Mouse (Mus musculus) right cerebral cortex, postnatal 10 days (tissue): Measurements from ENCODE around the gene Olfr1051.
"Not testable (repeated sequence)": the region's sequence is repeated elsewhere in the genome, so short reads cannot be mapped to it uniquely, and the experiment has no call there.

ENCODE experiments used
- DNase-seq, 2 experiments: peaks; one replicate each; pipeline ENCODE4 v3.0.0; 2021; ENCODE audit warnings: low spot score in 2 of 2

Gene Olfr1051

GRCm38 (mm10) chr2:86278988-86279387 lies at the start of gene Olfr1051:
Gene Olfr1051 (minus strand): TSS chr2:86279088.
- DNase-seq: not testable (repeated sequence)

GRCm38 (mm10) chr2:86315184-86315583 lies 36.3 kb upstream of the Olfr1051 start, which contains the start of gene Olfr1053:
Gene Olfr1053 (minus strand): TSS chr2:86315284.
- no peak for DNase-seq

- DNase-seq: no peak
Measured at GRCm38 (mm10) chr2:86292155-86292554, 13.3 kb upstream of the Olfr1051 start, which contains the start of gene Olfr1052. Gene Olfr1052 (plus strand): TSS chr2:86292455.

- not testable (repeated sequence) for DNase-seq
Measured at GRCm38 (mm10) chr2:86258228-86258627, 20.7 kb downstream of the Olfr1051 start, which contains the start of gene Olfr1049. Gene Olfr1049 (minus strand): TSS chr2:86258328.

- no peak for DNase-seq
Measured at GRCm38 (mm10) chr2:86240189-86240588, 38.7 kb downstream of the Olfr1051 start, which contains the start of gene Olfr1048. Gene Olfr1048 (minus strand): TSS chr2:86240289.

GRCm38 (mm10) chr2:86231301-86231700 lies 47.6 kb downstream of the Olfr1051 start, which contains the start of gene Olfr1047:
Gene Olfr1047 (minus strand): TSS chr2:86231401.
- no peak for DNase-seq
